Mouse (Mus musculus): ENCODE data around the gene Pacrg. TPM values are rescaled to one million over a fixed set of nuclear protein-coding genes. Genes with fewer than 3 reads are reported as not detected.

Pacrg gene
- polyA plus RNA-seq, 1 experiment from 2014 or later: 1.2 TPM

DNA sequence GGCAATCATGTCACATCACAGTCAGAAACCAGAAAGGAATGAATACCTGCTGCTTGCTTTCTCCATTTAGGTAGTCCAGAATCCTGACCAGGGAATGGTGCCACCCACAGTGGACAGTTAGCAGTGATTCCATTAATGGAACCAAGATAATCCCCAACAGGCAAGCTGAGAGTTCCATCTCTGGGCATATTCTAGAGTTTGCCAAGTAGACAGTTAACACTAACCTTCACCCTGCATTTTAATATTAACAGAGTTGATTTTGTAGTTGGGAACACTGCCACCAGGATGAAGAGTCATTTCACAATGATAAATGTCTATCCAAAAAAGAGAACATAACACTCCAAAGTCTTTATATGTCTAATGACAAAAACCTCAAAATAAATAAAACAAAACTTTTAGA is 144.7 kb downstream of the Pacrg start:
- no peak overlapping the region for H3K27ac ChIP-seq (replicated peaks in 1 of 2; ENCODE audit: control insufficient read depth in 1 of 2, insufficient read depth in 1 of 2, low read depth in 2 of 2, low read length in 2 of 2)
- peaks cover 3% of the 10 kb centered on the region; the same call in 1 of the 2 replicates for H3K9me3 ChIP-seq (ENCODE audit: control insufficient read depth, low read length)
- peaks cover 0 to 2% of the 10 kb centered on the region in 2 experiments; a peak in 1 of 4 replicates for H3K4me1 ChIP-seq (ENCODE audit: control insufficient read depth in 2 of 2, insufficient read depth in 2 of 2, low read length in 2 of 2)
- H3K36me3 ChIP-seq (ENCODE audit: control insufficient read depth, insufficient read depth, low read length): no peaks in the 10 kb centered on the region
- H3K9ac ChIP-seq (ENCODE audit: low read length): no peak overlapping the region
- H3K4me3 ChIP-seq (ENCODE audit: control insufficient read depth in 1 of 2, insufficient read depth in 1 of 2, low read depth in 1 of 2, low read length in 2 of 2): no peak overlapping the region
- ATAC-seq (ENCODE audit: insufficient number of reproducible peaks, insufficient read depth, low FRiP score, low read depth): no peak
- H3K4me2 ChIP-seq (ENCODE audit: low read length): no peak overlapping the region
- H3K27me3 ChIP-seq (ENCODE audit: control insufficient read depth, insufficient read depth, low read length): no peaks in the 10 kb centered on the region

DNA sequence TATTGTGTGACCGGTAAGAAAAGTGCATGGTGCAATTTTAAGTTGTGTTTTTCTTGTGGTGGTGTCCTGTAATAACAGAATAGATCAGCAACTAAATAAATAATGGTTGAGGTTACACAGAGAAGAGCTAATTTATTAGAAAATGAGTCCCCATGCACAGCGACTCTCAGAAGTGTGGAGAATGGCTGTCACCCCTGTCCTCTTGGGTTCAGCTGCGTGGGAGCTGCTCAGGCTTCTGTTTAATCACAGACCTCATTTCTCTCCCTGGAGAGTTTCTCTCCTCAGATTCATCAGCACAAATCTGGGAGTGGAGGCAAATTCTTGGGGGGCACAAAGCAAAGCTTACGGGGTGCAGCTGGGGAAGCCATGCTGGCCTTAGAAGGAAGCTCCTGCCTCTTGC is 163.0 kb downstream of the Pacrg start:
- Histone ChIP-seq H3K4me3 (ENCODE audit: control insufficient read depth in 1 of 2, insufficient read depth in 1 of 2, low read depth in 1 of 2, low read length in 2 of 2) (no peak overlapping the region), H3K4me2 (ENCODE audit: low read length) (no peak overlapping the region)
- no peak for ATAC-seq (ENCODE audit: insufficient number of reproducible peaks, insufficient read depth, low FRiP score, low read depth)

DNA sequence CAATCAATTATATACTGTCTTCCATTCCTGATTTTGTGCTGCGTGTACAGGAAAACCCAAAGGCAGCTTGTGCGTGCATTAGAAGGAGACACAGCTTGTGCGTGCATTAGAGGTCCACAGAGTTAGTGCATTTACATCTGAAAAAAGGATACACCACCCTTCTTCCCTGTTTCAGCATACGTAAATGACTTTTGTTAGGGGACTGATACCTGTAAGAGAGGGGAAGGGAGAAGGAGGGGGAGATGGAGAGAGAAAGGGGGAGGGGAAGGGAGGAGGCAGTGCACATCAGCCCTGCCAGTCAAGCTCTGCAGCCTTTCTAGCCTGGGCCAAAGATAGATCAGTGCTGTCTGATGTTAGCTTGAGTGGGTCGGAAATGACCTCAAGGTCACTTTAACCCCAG is 164.6 kb downstream of the Pacrg start:
- Histone ChIP-seq H3K4me1 (ENCODE audit: control insufficient read depth in 2 of 2, insufficient read depth in 2 of 2, low read length in 2 of 2) (no peaks in the 10 kb centered on the region; a peak in 1 of 4 replicates), H3K9ac (ENCODE audit: low read length) (no peak overlapping the region), H3K36me3 (ENCODE audit: control insufficient read depth, insufficient read depth, low read length) (no peaks in the 10 kb centered on the region), H3K4me2 (ENCODE audit: low read length) (no peak overlapping the region), H3K9me3 (ENCODE audit: control insufficient read depth, low read length) (no peaks in the 10 kb centered on the region), H3K27ac (replicated peaks in 1 of 2; ENCODE audit: control insufficient read depth in 1 of 2, insufficient read depth in 1 of 2, low read depth in 2 of 2, low read length in 2 of 2) (no peak overlapping the region), H3K4me3 (ENCODE audit: control insufficient read depth in 1 of 2, insufficient read depth in 1 of 2, low read depth in 1 of 2, low read length in 2 of 2) (no peak overlapping the region), H3K27me3 (ENCODE audit: control insufficient read depth, insufficient read depth, low read length) (no peaks in the 10 kb centered on the region)
- 66% methylated on average over 5 of the region's 5 CpGs for WGBS
- ATAC-seq (ENCODE audit: insufficient number of reproducible peaks, insufficient read depth, low FRiP score, low read depth): no peak

More for the DNA sequence above, 163.0 kb downstream of the Pacrg start:
- no peaks in the 10 kb centered on the region; a peak in 1 of 4 replicates for H3K4me1 ChIP-seq (ENCODE audit: control insufficient read depth in 2 of 2, insufficient read depth in 2 of 2, low read length in 2 of 2)
- H3K27me3 ChIP-seq (ENCODE audit: control insufficient read depth, insufficient read depth, low read length): no peaks in the 10 kb centered on the region
- 71% methylated on average over 4 of the region's 4 CpGs for WGBS
- no peaks in the 10 kb centered on the region for H3K9me3 ChIP-seq (ENCODE audit: control insufficient read depth, low read length)
- no peak overlapping the region for H3K27ac ChIP-seq (replicated peaks in 1 of 2; ENCODE audit: control insufficient read depth in 1 of 2, insufficient read depth in 1 of 2, low read depth in 2 of 2, low read length in 2 of 2)
- H3K9ac ChIP-seq (ENCODE audit: low read length): no peak overlapping the region
- no peaks in the 10 kb centered on the region for H3K36me3 ChIP-seq (ENCODE audit: control insufficient read depth, insufficient read depth, low read length)

DNA sequence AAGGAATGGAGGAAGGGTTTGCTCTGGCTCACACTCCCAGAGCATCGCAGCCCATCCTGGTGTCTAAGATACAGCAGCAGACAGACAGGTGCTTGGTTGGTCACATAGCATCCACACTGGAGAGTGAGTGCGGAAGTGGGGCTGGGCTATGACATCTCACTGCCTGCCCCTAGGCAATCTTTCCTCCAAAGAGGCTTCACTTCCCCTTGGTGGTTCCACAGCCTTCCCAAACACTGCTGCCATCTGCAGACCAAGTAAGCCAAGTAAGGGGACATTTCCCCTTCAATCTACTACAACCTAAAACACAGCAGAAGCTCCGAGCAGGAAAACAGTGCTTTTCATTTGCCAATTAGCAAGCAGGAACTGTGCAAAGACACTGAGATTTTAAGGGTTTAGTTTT is 165.1 kb downstream of the Pacrg start:
- Histone ChIP-seq H3K4me2 (ENCODE audit: low read length) (no peak overlapping the region), H3K4me3 (ENCODE audit: control insufficient read depth in 1 of 2, insufficient read depth in 1 of 2, low read depth in 1 of 2, low read length in 2 of 2) (no peak overlapping the region), H3K4me1 (ENCODE audit: control insufficient read depth in 2 of 2, insufficient read depth in 2 of 2, low read length in 2 of 2) (no peaks in the 10 kb centered on the region; a peak in 1 of 4 replicates), H3K36me3 (ENCODE audit: control insufficient read depth, insufficient read depth, low read length) (no peaks in the 10 kb centered on the region), H3K27ac (replicated peaks in 1 of 2; ENCODE audit: control insufficient read depth in 1 of 2, insufficient read depth in 1 of 2, low read depth in 2 of 2, low read length in 2 of 2) (no peak overlapping the region), H3K27me3 (ENCODE audit: control insufficient read depth, insufficient read depth, low read length) (no peaks in the 10 kb centered on the region), H3K9ac (ENCODE audit: low read length) (no peak overlapping the region), H3K9me3 (ENCODE audit: control insufficient read depth, low read length) (no peaks in the 10 kb centered on the region)
- no peak for ATAC-seq (ENCODE audit: insufficient number of reproducible peaks, insufficient read depth, low FRiP score, low read depth)
- 62% methylated on average over 3 of the region's 3 CpGs for WGBS

DNA sequence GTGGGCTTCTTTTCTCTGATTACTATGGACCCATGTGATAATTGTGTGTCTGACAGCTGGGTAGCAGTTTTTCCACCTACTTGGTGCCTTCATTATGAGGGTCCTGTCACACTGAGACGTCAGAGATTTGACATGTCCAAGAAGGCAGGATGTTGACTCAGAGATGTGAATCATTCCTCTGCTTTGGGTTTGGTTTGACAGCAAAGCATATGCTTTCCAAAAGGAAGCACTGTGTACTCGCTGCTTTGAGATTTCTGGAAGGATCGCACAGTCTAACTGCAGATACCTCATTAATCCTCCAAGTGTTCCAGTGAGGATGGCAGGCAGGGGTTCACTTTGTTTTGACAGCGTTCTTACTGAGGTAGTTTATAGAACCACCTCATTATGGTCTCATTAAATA is 178.8 kb downstream of the Pacrg start:
- Histone ChIP-seq H3K27me3 (ENCODE audit: control insufficient read depth, insufficient read depth, low read length) (no peaks in the 10 kb centered on the region), H3K9ac (ENCODE audit: low read length) (no peak overlapping the region), H3K9me3 (ENCODE audit: control insufficient read depth, low read length) (no peaks in the 10 kb centered on the region), H3K36me3 (ENCODE audit: control insufficient read depth, insufficient read depth, low read length) (no peaks in the 10 kb centered on the region), H3K4me2 (ENCODE audit: low read length) (no peak overlapping the region), H3K27ac (replicated peaks in 1 of 2; ENCODE audit: control insufficient read depth in 1 of 2, insufficient read depth in 1 of 2, low read depth in 2 of 2, low read length in 2 of 2) (no peak overlapping the region), H3K4me3 (ENCODE audit: control insufficient read depth in 1 of 2, insufficient read depth in 1 of 2, low read depth in 1 of 2, low read length in 2 of 2) (no peak overlapping the region), H3K4me1 (ENCODE audit: control insufficient read depth in 2 of 2, insufficient read depth in 2 of 2, low read length in 2 of 2) (no peaks in the 10 kb centered on the region)
- WGBS: 66% methylated on average over 4 of the region's 4 CpGs
- no peak for ATAC-seq (ENCODE audit: insufficient number of reproducible peaks, insufficient read depth, low FRiP score, low read depth)

DNA sequence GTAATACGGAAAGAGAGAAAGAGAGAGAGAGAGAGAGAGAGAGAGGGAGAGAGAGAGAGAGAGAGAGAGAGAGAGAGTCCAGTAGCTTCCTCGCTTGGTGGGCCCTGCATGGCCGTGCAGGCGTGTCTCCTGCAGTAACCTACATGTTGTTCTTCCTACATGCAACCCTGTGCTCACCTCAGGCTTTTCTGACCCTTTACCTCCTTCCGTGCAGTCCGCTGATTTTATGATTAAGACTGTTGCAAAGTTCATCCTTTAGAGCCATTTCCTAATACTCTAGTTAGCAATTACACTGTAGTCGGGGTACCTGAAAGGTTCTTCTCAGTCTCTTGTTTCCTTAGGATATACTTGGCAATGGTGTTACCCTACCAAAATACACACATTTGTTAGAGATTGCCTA is 196.5 kb downstream of the Pacrg start:
- H3K27me3 ChIP-seq (ENCODE audit: control insufficient read depth, insufficient read depth, low read length): no peaks in the 10 kb centered on the region
- H3K36me3 ChIP-seq (ENCODE audit: control insufficient read depth, insufficient read depth, low read length): no peaks in the 10 kb centered on the region
- 93% methylated on average over 7 of the region's 7 CpGs for WGBS
- H3K9ac ChIP-seq (ENCODE audit: low read length): no peak overlapping the region
- no peaks in the 10 kb centered on the region for H3K4me1 ChIP-seq (ENCODE audit: control insufficient read depth in 2 of 2, insufficient read depth in 2 of 2, low read length in 2 of 2)
- H3K4me3 ChIP-seq (ENCODE audit: control insufficient read depth in 1 of 2, insufficient read depth in 1 of 2, low read depth in 1 of 2, low read length in 2 of 2): no peak overlapping the region
- no peaks in the 10 kb centered on the region for H3K9me3 ChIP-seq (ENCODE audit: control insufficient read depth, low read length)
- ATAC-seq (ENCODE audit: insufficient number of reproducible peaks, insufficient read depth, low FRiP score, low read depth): no peak
- H3K4me2 ChIP-seq (ENCODE audit: low read length): no peak overlapping the region
- H3K27ac ChIP-seq (replicated peaks in 1 of 2; ENCODE audit: control insufficient read depth in 1 of 2, insufficient read depth in 1 of 2, low read depth in 2 of 2, low read length in 2 of 2): no peak overlapping the region

DNA sequence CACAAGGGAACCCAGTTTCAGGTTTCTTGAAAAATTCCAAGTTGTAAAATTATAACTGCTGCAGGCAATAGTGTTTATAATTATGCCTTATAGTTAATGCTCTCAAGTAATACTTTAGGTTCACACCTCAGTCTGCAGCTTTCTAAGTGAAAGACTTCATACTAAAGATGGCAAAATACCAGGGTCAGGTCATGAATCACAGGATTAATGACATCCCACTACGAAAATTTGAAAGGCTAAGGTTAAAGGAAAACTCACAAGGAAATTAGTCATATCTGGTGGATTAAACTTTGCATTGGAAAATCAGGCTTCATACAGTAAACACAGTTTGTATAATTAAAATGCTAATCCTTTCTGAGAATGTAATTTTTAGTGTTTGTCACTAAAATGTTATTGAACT is 200.3 kb downstream of the Pacrg start:
- H3K9me3 ChIP-seq (ENCODE audit: control insufficient read depth, low read length): no peaks in the 10 kb centered on the region
- H3K27ac ChIP-seq (replicated peaks in 1 of 2; ENCODE audit: control insufficient read depth in 1 of 2, insufficient read depth in 1 of 2, low read depth in 2 of 2, low read length in 2 of 2): no peak overlapping the region
- no peaks in the 10 kb centered on the region for H3K4me1 ChIP-seq (ENCODE audit: control insufficient read depth in 2 of 2, insufficient read depth in 2 of 2, low read length in 2 of 2)
- H3K36me3 ChIP-seq (ENCODE audit: control insufficient read depth, insufficient read depth, low read length): no peaks in the 10 kb centered on the region
- no peak overlapping the region for H3K4me3 ChIP-seq (ENCODE audit: control insufficient read depth in 1 of 2, insufficient read depth in 1 of 2, low read depth in 1 of 2, low read length in 2 of 2)
- WGBS: 60% methylated on average over 1 of the region's 1 CpGs
- no peak overlapping the region for H3K4me2 ChIP-seq (ENCODE audit: low read length)
- no peak overlapping the region for H3K9ac ChIP-seq (ENCODE audit: low read length)
- no peak for ATAC-seq (ENCODE audit: insufficient number of reproducible peaks, insufficient read depth, low FRiP score, low read depth)
- H3K27me3 ChIP-seq (ENCODE audit: control insufficient read depth, insufficient read depth, low read length): no peaks in the 10 kb centered on the region

DNA sequence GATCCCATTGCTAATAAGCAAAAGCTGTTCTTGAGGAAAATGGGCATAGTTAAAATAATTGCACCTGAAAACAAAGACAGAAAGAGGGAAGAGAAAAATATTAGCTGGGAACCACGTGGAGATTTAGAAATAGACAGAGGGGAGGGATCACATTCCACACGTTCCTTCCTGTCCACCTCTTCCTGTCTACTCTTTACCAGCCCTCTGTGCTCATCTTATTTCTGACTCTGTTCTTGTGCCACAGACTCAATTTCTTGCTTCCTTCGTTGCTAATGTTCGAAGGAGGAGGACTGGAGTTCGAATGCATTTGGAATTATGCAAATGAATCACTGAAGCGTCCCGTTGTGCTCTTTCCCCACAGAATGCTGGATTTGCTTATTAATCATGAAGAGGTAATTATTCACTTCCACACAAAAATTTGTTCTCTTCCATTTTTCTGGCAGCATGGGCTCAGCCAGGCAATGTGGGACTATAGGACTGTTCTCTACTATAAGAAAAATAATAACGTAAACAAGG is 204.1 kb downstream of the Pacrg start:
- H3K27me3 ChIP-seq (ENCODE audit: control insufficient read depth, insufficient read depth, low read length): no peaks in the 10 kb centered on the region
- H3K36me3 ChIP-seq (ENCODE audit: control insufficient read depth, insufficient read depth, low read length): no peaks in the 10 kb centered on the region
- ATAC-seq (ENCODE audit: insufficient number of reproducible peaks, insufficient read depth, low FRiP score, low read depth): no peak
- no peak overlapping the region for H3K4me2 ChIP-seq (ENCODE audit: low read length)
- no peak overlapping the region for H3K4me3 ChIP-seq (ENCODE audit: control insufficient read depth in 1 of 2, insufficient read depth in 1 of 2, low read depth in 1 of 2, low read length in 2 of 2)
- H3K9ac ChIP-seq (ENCODE audit: low read length): no peak overlapping the region
- H3K27ac ChIP-seq (replicated peaks in 1 of 2; ENCODE audit: control insufficient read depth in 1 of 2, insufficient read depth in 1 of 2, low read depth in 2 of 2, low read length in 2 of 2): no peak overlapping the region
- no peaks in the 10 kb centered on the region for H3K4me1 ChIP-seq (ENCODE audit: control insufficient read depth in 2 of 2, insufficient read depth in 2 of 2, low read length in 2 of 2)
- H3K9me3 ChIP-seq (ENCODE audit: control insufficient read depth, low read length): no peaks in the 10 kb centered on the region
- 76% methylated on average over 8 of the region's 8 CpGs for WGBS

Data from heart, embryonic 14.5 days (tissue).